Mouse (Mus musculus) spleen, adult 2 months (tissue): Measurements from ENCODE around the gene Lpcat2.

Source experiments
- CTCF ChIP-seq: fragments of 200-500 bp; IDR thresholded peaks from 2 replicates; pipeline ENCODE4 v1.5.1; 2011; ENCODE audit warnings: mild to moderate bottlenecking, inconsistent platforms; ENCODE audit not compliant: insufficient read depth, insufficient read length, insufficient replicate concordance; ENCODE audit errors: extremely low read depth
- POLR2A ChIP-seq: fragments of 200-500 bp; IDR thresholded peaks from 2 replicates; pipeline ENCODE4 v1.6.1; 2011; ENCODE audit warnings: low read depth, low read length, inconsistent platforms

DNA sequence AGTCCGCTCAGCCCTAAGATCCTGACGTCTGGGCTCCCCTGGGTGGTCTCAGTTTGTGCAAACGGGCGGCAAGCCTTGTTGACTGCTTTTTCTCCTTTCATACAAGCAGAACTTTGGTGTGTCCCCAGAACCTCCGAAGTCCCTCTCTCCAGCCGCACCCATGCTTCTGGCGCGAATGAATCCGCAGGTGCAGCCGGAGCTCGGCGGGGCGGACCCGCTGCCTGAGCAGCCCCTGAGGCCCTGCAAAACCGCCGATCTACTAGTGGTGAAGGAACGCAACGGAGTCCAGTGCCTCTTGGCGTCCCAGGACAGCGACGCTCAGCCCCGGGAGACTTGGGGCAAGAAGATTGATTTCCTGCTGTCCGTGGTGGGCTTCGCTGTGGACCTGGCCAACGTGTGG lies 105.9 kb downstream of the Lpcat2 start:
- no peak for TF ChIP-seq POLR2A
- TF ChIP-seq CTCF = no peak
